Mouse (Mus musculus) embryonic fibroblast, embryonic 13.5 days (primary cell): ENCODE results near the gene Suco.

Experiments used
- CTCF ChIP-seq: IDR thresholded peaks from 2 replicates; pipeline ENCODE4 v1.5.1; 2011; ENCODE audit warnings: mild to moderate bottlenecking, control low read depth, low read length, moderate library complexity, borderline replicate concordance; ENCODE audit not compliant: insufficient read depth
- POLR2A ChIP-seq: IDR thresholded peaks from 2 replicates; pipeline ENCODE4 v1.6.1; 2011; ENCODE audit warnings: low read depth, mild to moderate bottlenecking, control low read depth, low read length, moderate library complexity

DNA sequence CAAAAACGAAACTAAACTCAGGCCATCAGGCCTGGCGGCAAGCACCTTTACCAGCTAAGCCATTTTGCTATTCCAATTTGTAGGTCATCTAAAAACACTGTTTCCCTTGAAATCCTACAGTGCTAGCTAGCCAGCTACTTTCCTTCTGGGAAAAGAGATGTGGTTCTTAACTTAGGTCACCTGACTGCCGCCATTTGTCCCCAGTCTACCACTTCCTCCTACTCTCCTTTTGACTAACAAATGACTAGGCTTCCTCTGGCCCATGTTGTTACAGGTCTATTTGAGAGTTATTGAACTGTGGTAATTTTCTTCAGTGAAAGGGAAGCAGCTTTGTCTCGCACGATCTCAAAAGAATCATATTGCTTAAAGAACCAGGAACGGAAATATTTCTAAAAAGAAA, 45.4 kb upstream of the Suco start:
- TF ChIP-seq CTCF (no peak), POLR2A (no peak)
